In the genomic region with DNA sequence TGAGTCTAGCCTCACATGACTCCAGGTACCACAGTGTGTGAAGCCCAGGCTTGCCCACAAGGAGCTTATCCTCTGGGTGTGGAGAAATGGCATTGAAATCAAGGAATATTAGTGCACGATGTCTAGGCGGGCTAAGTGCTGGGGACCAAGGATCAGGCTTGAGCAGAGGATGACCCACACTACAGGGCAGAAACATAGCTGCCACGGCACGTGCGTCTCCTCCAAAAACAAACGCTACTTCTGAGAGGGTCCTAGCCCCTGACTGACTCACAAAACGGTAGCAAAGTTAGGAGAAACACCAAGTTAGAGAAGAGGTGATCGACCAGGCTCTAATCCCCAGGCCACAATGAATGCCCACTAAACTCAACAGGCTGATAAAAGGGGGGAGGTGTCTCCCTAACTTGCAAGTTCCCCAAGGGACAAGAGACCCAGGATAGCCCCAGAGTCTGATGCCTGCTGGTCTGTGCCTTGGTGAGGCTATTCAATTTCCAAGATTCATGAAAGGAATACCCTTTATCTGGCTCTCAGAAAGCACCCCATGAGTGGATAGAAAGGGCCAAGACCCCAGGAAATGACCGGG, we compare ENCODE assay signal across 8 mouse cellular contexts. TPM values are rescaled to one million over a fixed set of nuclear protein-coding genes. Genes with fewer than 3 reads are reported as not detected.
DNase-seq lines count a peak whose midpoint lies in the region; ATAC-seq and TF ChIP-seq lines count a peak whose summit lies in the region.

No protein-coding gene starts in this region.

- peaks cover 18% of the 10 kb centered on the region for H3K4me1 ChIP-seq in heart, embryonic 10.5 days
- H3K4me1 ChIP-seq in E14TG2a.4 (replicated peaks; ENCODE audit: low read depth, low read length) = peaks cover 29% of the 10 kb centered on the region
- peaks cover 13% of the 10 kb centered on the region for H3K4me1 ChIP-seq in forebrain, embryonic 15.5 days
- H3K4me1 ChIP-seq in liver, embryonic 16.5 days (ENCODE audit: control insufficient read depth, low read depth, low read length) = peaks cover 19% of the 10 kb centered on the region

- DNase-seq in heart, embryonic 10.5 days (ENCODE audit: low spot score) = no peak
- DNase-seq in heart, postnatal 36 days = no peak
- no peak for DNase-seq in adrenal gland, postnatal 14 days
- no peak for DNase-seq in testis, postnatal 14 days (ENCODE audit: low spot score)
- no peak for DNase-seq in urinary bladder, postnatal 4 days (ENCODE audit: low spot score in 2 of 2)

- no peak for TF ChIP-seq CTCF in E14TG2a.4 (conservative IDR thresholded peaks at IDR 0.05; ENCODE audit: low read length)

- H3K36me3 ChIP-seq in heart, embryonic 10.5 days = peaks cover 20% of the 10 kb centered on the region
- peaks cover 37% of the 10 kb centered on the region for H3K36me3 ChIP-seq in E14TG2a.4 (ENCODE audit: insufficient read depth, low read length)
- no peaks in the 10 kb centered on the region for H3K36me3 ChIP-seq in forebrain, embryonic 15.5 days
- H3K36me3 ChIP-seq in liver, embryonic 16.5 days (ENCODE audit: control insufficient read depth, insufficient read depth) = no peaks in the 10 kb centered on the region

- H3K4me2 ChIP-seq in forebrain, embryonic 15.5 days (replicated peaks) = peak overlapping the region; percentile 81
- H3K4me2 ChIP-seq in liver, embryonic 16.5 days (ENCODE audit: low read depth, low read length) = peak overlapping the region; percentile 91

- peak overlapping the region; percentile 98 for H3K27ac ChIP-seq in heart, embryonic 10.5 days
- H3K27ac ChIP-seq in forebrain, embryonic 15.5 days (replicated peaks) = peak overlapping the region; percentile 63; the same call in 1 of the 2 replicates
- H3K27ac ChIP-seq in liver, embryonic 16.5 days (ENCODE audit: low read length) = peak overlapping the region; percentile 21; the same call in 1 of the 2 replicates

- intact Hi-C loops in heart, postnatal 36 days (cut with DNase I) = loop anchor here (5.0 kb wide), 1 partner anchor 202 kb away; no protein-coding TSS in a partner anchor

- H3K9me3 ChIP-seq in heart, embryonic 10.5 days = no peaks in the 10 kb centered on the region
- H3K9me3 ChIP-seq in E14TG2a.4 (ENCODE audit: low read length) = peaks cover 4% of the 10 kb centered on the region; the same call in 1 of the 2 replicates
- H3K9me3 ChIP-seq in forebrain, embryonic 15.5 days = no peaks in the 10 kb centered on the region
- no peaks in the 10 kb centered on the region for H3K9me3 ChIP-seq in liver, embryonic 16.5 days (replicated peaks; ENCODE audit: control insufficient read depth, low read length)

- H3K9ac ChIP-seq in forebrain, embryonic 15.5 days (replicated peaks) = peak overlapping the region; percentile 72
- H3K9ac ChIP-seq in liver, embryonic 16.5 days (ENCODE audit: low read depth, low read length) = peak overlapping the region; percentile 65

- WGBS in heart, embryonic 10.5 days = 20% methylated on average over 9 of the region's 9 CpGs
- 22% methylated on average over 9 of the region's 9 CpGs for whole genome bisulfite sequencing in forebrain, embryonic 15.5 days
- WGBS in liver, embryonic 16.5 days (ENCODE audit: insufficient replicate concordance) = 28% methylated on average over 9 of the region's 9 CpGs

- ATAC-seq in forebrain, embryonic 15.5 days (replicated peaks) = no peak
- no peak for ATAC-seq in liver, embryonic 16.5 days (ENCODE audit: low read depth)

- peak overlapping the region; percentile 88 for H3K4me3 ChIP-seq in heart, embryonic 10.5 days
- H3K4me3 ChIP-seq in E14TG2a.4 (replicated peaks; ENCODE audit: low read length) = peak overlapping the region; percentile 92
- peak overlapping the region; percentile 58 for H3K4me3 ChIP-seq in forebrain, embryonic 15.5 days
- H3K4me3 ChIP-seq in liver, embryonic 16.5 days (ENCODE audit: low read depth, low read length) = peak overlapping the region; percentile 69

- H3K27me3 ChIP-seq in heart, embryonic 10.5 days (ENCODE audit: insufficient read depth, poor library complexity, severe bottlenecking) = no peaks in the 10 kb centered on the region
- H3K27me3 ChIP-seq in E14TG2a.4 (ENCODE audit: insufficient read depth, low read length) = no peaks in the 10 kb centered on the region
- no peaks in the 10 kb centered on the region for H3K27me3 ChIP-seq in forebrain, embryonic 15.5 days
- H3K27me3 ChIP-seq in liver, embryonic 16.5 days (ENCODE audit: control insufficient read depth, insufficient read depth, low read depth, low read length) = no peaks in the 10 kb centered on the region

RNA-seq across cellular contexts. Expression of a gene that starts 0.8 kb away (rescaled TPM):
- polyA plus RNA-seq in heart, embryonic 10.5 days (2016; fragmentation: Nextera tagmentation; extraction: Ambion mirVana) = 115 and 137 TPM in 2 replicates
- 1 to 10 TPM; 2.8 to 3.5 TPM for total RNA-seq in heart, postnatal 36 days (2021)
- 37.1 and 40.7 TPM in 2 replicates for polyA plus RNA-seq in forebrain, embryonic 15.5 days (2015; fragmentation: Nextera tagmentation; extraction: Ambion mirVana)
- 30.1 and 30.9 TPM in 2 replicates for polyA plus RNA-seq in liver, embryonic 16.5 days (2015; fragmentation: Nextera tagmentation; extraction: Ambion mirVana)
- 2.6 and 2.7 TPM in 2 replicates for total RNA-seq in adrenal gland, postnatal 14 days (2021)

RNA-seq across cellular contexts. Expression of a gene that starts 4.5 kb away (rescaled TPM):
- polyA plus RNA-seq in heart, embryonic 10.5 days (2016; fragmentation: Nextera tagmentation; extraction: Ambion mirVana) = 32.8 and 39.6 TPM in 2 replicates
- 10 to 100 TPM; 10.2 to 11.2 TPM for total RNA-seq in heart, postnatal 36 days (2021)
- 27.7 and 29.1 TPM in 2 replicates for polyA plus RNA-seq in forebrain, embryonic 15.5 days (2015; fragmentation: Nextera tagmentation; extraction: Ambion mirVana)
- polyA plus RNA-seq in liver, embryonic 16.5 days (2015; fragmentation: Nextera tagmentation; extraction: Ambion mirVana) = 21.2 and 26.3 TPM in 2 replicates
- total RNA-seq in adrenal gland, postnatal 14 days (2021) = 34.2 and 42.3 TPM in 2 replicates

RNA-seq across cellular contexts. Expression of a gene that starts 18.5 kb away (rescaled TPM):
- polyA plus RNA-seq in heart, embryonic 10.5 days (2016; fragmentation: Nextera tagmentation; extraction: Ambion mirVana) = 0.71 and 1.2 TPM in 2 replicates
- 1 to 10 TPM; 3.6 to 4.1 TPM for total RNA-seq in heart, postnatal 36 days (2021)
- polyA plus RNA-seq in forebrain, embryonic 15.5 days (2015; fragmentation: Nextera tagmentation; extraction: Ambion mirVana) = 2.1 and 2.3 TPM in 2 replicates
- 1.2 and 1.6 TPM in 2 replicates for polyA plus RNA-seq in liver, embryonic 16.5 days (2015; fragmentation: Nextera tagmentation; extraction: Ambion mirVana)
- 5.0 and 5.8 TPM in 2 replicates for total RNA-seq in adrenal gland, postnatal 14 days (2021)

RNA-seq across cellular contexts. Expression of a gene that starts 25.3 kb away (rescaled TPM):
- 12.3 and 16.6 TPM in 2 replicates for polyA plus RNA-seq in heart, embryonic 10.5 days (2016; fragmentation: Nextera tagmentation; extraction: Ambion mirVana)
- total RNA-seq in heart, postnatal 36 days (2021) = 10 to 100 TPM; 29.2 to 29.7 TPM
- polyA plus RNA-seq in forebrain, embryonic 15.5 days (2015; fragmentation: Nextera tagmentation; extraction: Ambion mirVana) = 34.0 and 36.3 TPM in 2 replicates
- 1.4 and 1.7 TPM in 2 replicates for polyA plus RNA-seq in liver, embryonic 16.5 days (2015; fragmentation: Nextera tagmentation; extraction: Ambion mirVana)
- 18.6 and 19.0 TPM in 2 replicates for total RNA-seq in adrenal gland, postnatal 14 days (2021)

RNA-seq across cellular contexts. Expression of a gene that starts 28.7 kb away (rescaled TPM):
- polyA plus RNA-seq in heart, embryonic 10.5 days (2016; fragmentation: Nextera tagmentation; extraction: Ambion mirVana) = 273 and 284 TPM in 2 replicates
- 100 to 1,000 TPM; 134 to 148 TPM for total RNA-seq in heart, postnatal 36 days (2021)
- polyA plus RNA-seq in forebrain, embryonic 15.5 days (2015; fragmentation: Nextera tagmentation; extraction: Ambion mirVana) = 206 and 217 TPM in 2 replicates
- polyA plus RNA-seq in liver, embryonic 16.5 days (2015; fragmentation: Nextera tagmentation; extraction: Ambion mirVana) = 106 and 117 TPM in 2 replicates
- total RNA-seq in adrenal gland, postnatal 14 days (2021) = 77.5 and 87.3 TPM in 2 replicates

Comparison
In these comparisons a context has a peak if more than half of its experiments do, and no peak if none do; other contexts are left out.
1. H3K27ac ChIP-seq: peak in every context shown above with its lines; median percentile 98 in heart, embryonic 10.5 days; 63 in forebrain, embryonic 15.5 days; 21 in liver, embryonic 16.5 days.